Mouse (Mus musculus) right cerebral cortex, postnatal 4 days (tissue): ENCODE results near the gene Sept5.

Source experiments
- DNase-seq: peaks from one replicate; pipeline ENCODE4 v3.0.0-alpha.2; 2022

The Sept5 gene

DNA sequence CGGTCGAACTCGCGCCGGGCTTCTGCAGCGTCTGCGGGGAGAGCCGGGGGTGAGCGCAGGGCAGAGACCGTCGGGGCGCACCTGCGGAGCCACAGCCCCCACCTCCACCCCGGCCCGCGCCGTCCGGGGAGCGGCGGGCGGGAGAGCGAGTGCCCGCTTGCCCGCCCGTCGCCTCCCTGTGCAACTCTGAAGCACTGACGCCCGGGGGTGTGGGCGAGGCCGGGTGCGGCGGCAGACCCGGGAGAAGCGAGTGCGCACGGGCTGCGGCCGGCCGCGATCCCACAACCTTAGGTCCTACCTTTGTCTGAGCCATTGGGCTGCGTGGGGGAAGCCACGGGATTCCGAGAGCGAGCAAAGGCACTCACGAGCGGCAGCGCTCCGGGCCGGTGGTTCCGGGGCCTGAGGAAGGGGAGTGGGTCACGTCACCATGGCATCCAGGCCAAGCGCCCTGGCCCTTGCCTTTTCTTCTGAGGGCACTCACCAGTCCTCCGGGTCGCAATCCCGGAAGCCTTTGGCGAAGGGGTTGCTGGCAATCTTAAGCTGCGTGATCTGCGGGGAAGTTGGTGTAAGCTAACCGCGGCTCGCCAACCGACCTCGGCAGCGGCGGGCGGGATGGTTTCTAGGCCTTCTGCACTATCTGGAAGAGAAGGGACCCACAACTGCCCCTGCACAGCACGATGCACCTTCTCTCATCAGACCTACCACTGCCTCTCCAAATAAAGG, 47.2 kb downstream of the Sept5 start:
- no peak for DNase-seq

DNA sequence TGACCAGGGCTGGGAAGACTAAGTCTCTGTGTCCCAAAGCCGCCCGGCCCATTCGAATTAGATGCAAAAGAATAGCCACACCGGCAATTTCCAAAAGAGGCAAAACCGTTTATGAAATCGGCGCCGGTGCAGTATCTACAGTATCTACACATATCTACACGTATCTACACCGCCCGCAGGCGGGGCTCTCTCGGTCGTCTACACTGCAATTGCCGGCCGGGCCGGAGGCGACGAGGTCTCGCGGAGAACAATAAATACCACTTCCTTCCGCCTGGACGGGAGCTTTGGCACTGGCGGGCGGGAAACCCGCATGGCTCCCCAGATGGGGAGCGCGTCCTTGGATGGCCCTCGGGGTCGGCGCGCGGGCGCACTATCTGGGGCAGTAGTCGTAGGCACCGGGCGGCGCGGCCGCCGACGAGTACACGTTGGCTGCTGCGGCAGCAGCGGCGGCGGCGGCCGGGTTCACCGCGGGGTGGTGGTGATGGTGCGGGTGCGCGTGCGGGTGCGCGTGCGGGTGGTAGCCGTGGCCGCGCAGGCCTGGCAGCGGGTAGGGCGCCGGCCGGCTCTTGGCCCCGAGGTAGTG, 48.0 kb downstream of the Sept5 start:
- peak; percentile 28 for DNase-seq

DNA sequence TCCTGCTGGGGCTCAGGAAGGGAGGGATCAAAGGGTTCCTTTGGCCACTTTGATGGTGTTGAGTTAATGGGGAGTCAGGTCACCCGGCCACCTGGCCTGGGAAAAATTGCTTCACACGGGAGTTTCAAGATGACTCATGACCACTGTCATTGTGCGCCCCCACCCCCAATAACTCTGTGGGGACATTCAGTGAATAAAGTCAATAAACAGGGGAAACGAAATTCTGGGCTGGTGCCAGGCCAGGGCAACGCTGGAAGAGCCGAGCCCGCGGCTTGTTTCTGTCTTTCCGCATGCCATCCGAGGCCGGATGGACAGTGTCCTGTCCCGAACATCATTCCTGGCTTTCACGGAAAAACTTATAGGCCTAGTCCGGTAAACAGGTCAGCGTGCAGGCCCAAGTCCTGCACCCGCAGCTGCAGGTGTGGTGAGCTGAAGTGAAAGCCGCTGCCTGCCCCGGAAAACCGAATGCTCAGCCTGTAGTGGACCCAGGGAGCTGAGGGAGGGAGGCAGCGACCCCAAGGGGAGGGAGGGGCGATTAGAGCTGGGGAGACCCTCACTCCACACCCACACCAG, 48.6 kb downstream of the Sept5 start:
- DNase-seq: peak; percentile 30

DNA sequence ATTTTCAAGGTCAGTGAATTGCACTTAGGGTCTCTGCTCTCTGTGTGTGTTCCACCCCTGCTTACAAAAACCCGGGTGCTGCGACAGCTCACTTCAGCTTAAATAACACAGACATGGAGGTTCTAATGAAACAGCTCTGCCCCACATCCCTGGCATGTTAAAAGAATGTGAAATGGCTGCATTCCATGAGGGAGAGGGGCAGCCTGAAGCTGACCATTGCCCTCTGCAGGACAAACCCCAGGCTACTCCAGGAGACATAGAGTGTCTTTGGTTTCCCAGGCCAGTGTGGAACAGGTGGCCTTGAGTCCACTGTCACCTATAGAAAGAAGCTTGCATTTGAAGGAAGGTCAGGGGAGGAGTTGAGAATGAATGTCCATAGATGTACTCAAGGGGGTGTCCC, 49.4 kb downstream of the Sept5 start:
- no peak for DNase-seq

DNA sequence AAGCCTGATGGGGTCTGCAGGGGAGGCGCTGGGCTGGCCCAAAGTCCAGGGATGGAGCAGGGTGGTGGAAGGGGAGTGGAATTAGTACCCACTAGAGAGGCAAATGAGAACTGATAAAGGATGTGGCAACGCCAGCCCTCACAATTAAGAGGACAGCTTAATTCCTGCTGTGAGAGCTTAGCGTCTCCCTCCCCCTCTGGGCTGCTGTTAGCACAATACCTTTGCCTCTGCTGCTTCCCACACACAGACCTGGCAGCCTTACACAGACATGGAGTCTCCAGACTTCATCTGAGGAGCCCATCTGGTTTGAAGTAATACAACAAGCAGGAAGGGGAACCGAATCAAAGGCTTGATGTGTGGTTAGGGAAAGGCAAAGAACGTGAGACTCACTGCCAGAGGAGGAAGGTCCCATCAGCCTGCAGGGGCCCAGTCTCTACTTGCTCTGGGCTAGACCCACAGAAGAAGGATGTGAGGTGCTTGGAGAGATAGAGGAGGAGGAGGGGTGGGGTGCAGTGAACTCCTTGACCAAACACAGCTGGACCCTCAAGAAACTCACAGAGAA, 52.1 kb downstream of the Sept5 start:
- no peak for DNase-seq

DNA sequence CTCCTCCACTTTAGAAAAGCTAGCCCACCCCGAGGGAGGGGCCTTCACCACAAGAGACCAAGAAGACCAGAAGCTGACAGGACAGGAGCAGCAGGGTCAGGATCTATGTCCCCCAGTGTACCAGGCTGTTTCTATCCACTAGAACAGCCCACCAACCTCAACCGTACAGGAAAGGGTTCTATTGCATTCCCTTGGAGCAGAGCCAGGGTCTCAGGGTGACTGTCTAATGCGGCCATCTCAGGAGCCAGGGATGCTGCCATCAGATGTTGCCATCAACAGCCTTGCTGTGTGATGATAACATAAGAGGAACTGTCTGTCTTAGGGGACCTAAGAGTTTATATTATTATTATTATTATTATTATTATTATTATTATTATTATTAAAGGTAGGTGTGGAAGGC, 52.7 kb downstream of the Sept5 start:
- no peak for DNase-seq

DNA sequence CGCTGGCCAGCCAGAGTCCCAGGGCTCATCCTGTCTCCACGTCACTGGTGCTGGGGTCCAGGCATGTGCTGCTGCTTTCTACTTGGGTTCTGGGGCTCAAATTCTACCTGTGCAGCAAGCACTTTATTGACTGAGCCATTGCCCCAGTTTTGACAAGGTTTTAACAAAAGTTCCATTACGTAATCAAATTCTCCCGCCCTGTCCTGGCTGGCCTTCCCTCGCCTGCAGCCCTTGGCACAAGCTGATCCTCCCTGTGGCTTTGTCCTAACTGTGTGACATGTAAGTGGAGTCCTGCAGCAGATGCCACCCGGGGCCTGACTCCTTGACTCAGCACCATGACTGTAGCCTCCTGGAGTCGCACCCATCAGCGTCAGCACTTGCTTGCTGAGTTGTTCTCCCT, 55.6 kb downstream of the Sept5 start:
- DNase-seq: no peak
